Mouse (Mus musculus): ENCODE measurements around the gene Tns1.

- TF ChIP-seq CTCF (IDR thresholded peaks at IDR 0.05; ENCODE audit: control insufficient read depth, insufficient read depth, insufficient read length) (no peak), MYOG (IDR thresholded peaks at IDR 0.05; ENCODE audit: control insufficient read depth, extremely low read depth, insufficient read length) (no peak), USF1 (IDR thresholded peaks at IDR 0.05; ENCODE audit: low read depth) (no peak), MAX (IDR thresholded peaks at IDR 0.05) (no peak)
Measured at GRCm38 (mm10) chr1:73979214-73979613, 145.0 kb downstream of the Tns1 start.

Measured in C2C12 (cell line).